Mouse (Mus musculus) E14TG2a.4 (cell line): ENCODE results near the gene Skap2.

Source experiments
- H3K27me3 ChIP-seq: 2 replicates; pipeline ENCODE4 v1.6.1; 2014; ENCODE audit warnings: low read length, control low read depth; ENCODE audit not compliant: insufficient read depth
- H3K36me3 ChIP-seq: 2 replicates; pipeline ENCODE4 v1.6.1; 2014; ENCODE audit warnings: low read length, control low read depth; ENCODE audit not compliant: insufficient read depth
- H3K4me1 ChIP-seq: replicated peaks from 2 replicates; pipeline ENCODE4 v1.6.1; 2014; ENCODE audit warnings: low read depth, low read length, control low read depth
- H3K4me3 ChIP-seq: replicated peaks from 2 replicates; pipeline ENCODE4 v1.5.1; 2014; ENCODE audit warnings: mild to moderate bottlenecking, low read length
- H3K9me3 ChIP-seq: 2 replicates; pipeline ENCODE4 v1.6.1; 2014; ENCODE audit warnings: low read length, control low read depth
- CTCF ChIP-seq: conservative IDR thresholded peaks from 2 replicates; pipeline ENCODE4 v1.5.1; 2014; ENCODE audit warnings: low read length
- NANOG ChIP-seq: IDR thresholded peaks from 2 replicates; pipeline ENCODE4 v1.6.1; 2014; ENCODE audit warnings: borderline replicate concordance, low read length, mixed read lengths
- POU5F1 ChIP-seq: IDR thresholded peaks from 2 replicates; pipeline ENCODE4 v1.6.1; 2014; ENCODE audit warnings: low read length, borderline replicate concordance

Gene Skap2

DNA sequence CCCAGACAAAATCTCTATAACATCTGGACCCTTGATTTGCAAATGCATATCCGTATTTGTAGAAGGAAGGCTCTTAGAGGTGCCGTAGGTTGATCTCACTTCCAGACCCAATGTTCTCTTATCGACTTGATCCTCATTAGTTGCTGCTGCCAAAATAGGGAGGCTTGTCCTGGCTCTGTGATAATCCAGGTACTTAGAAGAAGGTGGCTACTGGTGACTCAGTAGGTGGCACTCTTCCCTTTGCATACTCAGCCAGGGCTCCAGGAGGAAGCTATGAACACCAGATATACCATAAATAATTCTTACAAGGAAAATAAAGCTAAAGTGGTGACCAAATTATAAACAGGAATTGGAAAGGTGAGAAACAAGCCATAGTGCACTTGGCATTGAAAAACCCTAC, 3.6 kb downstream of the Skap2 start:
- Histone ChIP-seq H3K4me3 (no peak overlapping the region), H3K36me3 (no peaks in the 10 kb centered on the region), H3K27me3 (no peaks in the 10 kb centered on the region), H3K9me3 (no peaks in the 10 kb centered on the region), H3K4me1 (peaks cover 69% of the 10 kb centered on the region)
- TF ChIP-seq CTCF (no peak), NANOG (no peak), POU5F1 (no peak)

DNA sequence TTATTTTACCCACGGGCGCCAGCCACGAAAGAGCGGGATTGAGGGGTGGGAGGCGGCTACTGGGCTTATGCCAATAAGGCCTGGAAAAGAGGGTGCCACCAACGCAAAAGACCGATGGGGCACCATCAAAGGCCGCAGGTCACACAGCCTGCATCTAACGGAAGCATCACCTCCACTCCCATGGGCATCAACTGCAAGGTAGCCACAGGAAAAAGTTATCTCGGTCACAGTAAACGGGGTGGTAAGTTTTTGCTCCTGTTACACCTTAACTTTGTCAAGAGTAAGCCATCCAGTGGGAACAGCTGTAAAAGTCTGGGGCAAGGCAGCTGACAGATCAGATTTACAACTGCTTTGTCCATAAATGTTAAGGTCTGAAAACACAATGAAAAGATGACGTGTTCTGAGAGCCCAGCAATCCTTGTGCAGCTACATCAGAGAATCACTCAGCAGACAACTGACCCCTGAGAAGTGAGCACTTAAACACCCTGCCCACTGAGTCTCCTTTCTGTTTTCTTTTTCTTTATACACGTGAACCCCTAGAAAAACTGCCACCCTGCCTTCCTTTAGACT, 5.6 kb downstream of the Skap2 start:
- TF ChIP-seq CTCF: no peak
- no peak for TF ChIP-seq NANOG
- TF ChIP-seq POU5F1: no peak
- no peaks in the 10 kb centered on the region for H3K9me3 ChIP-seq
- H3K27me3 ChIP-seq: no peaks in the 10 kb centered on the region
- no peaks in the 10 kb centered on the region for H3K36me3 ChIP-seq
- H3K4me3 ChIP-seq: peak overlapping the region; percentile 85
- peaks cover 72% of the 10 kb centered on the region for H3K4me1 ChIP-seq

DNA sequence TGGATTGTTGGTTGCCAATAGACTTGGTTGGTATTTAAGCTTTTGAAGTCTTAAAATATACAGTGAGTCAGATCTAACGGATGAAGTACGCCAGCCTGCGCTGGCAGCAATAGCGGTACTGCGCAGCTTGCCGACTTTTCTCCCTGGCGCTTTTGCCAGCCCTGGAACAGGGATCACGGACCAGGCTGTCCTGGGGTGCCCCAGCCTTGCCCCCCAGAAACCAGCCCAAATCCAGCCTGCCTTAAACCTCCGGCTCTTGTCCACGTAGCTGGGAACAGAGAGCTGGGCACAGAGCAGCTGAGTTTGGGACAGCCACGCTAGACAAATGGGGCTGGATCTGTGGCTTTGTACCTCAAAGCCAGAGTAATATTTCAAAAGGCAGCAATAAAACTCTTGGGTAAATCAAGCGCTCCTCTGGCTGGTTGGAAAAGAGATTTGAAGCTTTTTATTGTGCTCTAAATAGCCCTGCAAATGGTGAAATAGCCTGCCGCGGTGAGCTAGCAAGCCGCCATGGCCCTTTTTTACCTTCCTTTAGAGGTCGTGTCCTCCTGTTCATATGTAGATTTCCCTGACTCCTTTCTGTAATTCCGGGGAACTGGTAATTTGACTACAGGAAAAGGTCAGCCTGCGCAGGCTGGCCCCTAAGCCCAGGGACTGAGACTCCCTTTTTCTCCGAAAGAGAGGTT, 6.2 kb downstream of the Skap2 start:
- peaks cover 72% of the 10 kb centered on the region for H3K4me1 ChIP-seq
- no peaks in the 10 kb centered on the region for H3K27me3 ChIP-seq
- H3K36me3 ChIP-seq: no peaks in the 10 kb centered on the region
- H3K9me3 ChIP-seq: no peaks in the 10 kb centered on the region
- TF ChIP-seq CTCF: no peak
- TF ChIP-seq POU5F1: peak; percentile 47
- H3K4me3 ChIP-seq: peak overlapping the region; percentile 85

DNA sequence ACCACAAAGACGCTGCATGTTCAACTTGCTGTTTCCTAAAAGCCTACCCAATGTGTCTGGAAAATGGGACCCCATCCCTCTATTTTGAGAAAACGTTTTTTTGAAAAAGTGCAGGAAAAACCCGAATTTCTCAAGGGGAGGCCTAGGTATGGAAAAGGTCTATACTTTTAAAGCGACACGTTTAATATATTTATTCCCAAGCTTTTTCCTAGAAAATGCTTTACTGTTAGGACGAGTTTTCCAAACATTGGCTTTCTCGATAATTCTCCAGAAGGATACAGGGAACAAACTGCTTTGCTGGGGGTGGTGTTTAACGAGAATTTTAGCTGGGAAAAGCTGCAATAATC, 6.8 kb downstream of the Skap2 start:
- Histone ChIP-seq H3K4me3 (peak overlapping the region; percentile 85), H3K9me3 (no peaks in the 10 kb centered on the region), H3K27me3 (no peaks in the 10 kb centered on the region), H3K36me3 (no peaks in the 10 kb centered on the region), H3K4me1 (peaks cover 69% of the 10 kb centered on the region)
- no peak for TF ChIP-seq POU5F1
- TF ChIP-seq NANOG: no peak
- TF ChIP-seq CTCF: no peak

DNA sequence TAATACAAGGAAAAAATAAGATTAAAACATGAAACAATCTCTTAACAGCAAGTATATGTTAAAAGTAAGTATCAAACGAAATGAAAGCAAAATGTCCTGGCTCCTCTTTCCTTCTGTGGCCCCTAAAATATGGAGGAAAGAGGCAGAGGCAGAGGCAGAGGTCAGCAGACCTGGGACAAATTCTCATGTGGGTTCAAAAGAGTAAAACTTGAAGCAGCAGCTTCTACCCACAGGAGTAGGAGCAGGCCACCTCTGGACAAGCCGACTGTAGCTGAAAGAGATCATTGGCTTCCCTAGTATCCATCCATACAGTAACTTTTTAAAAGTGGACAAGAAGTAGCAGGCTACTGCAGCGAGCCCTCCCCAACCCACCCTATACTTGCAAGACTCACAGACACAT, 7.4 kb downstream of the Skap2 start:
- Histone ChIP-seq H3K36me3 (no peaks in the 10 kb centered on the region), H3K27me3 (no peaks in the 10 kb centered on the region), H3K4me3 (no peak overlapping the region), H3K4me1 (peaks cover 69% of the 10 kb centered on the region), H3K9me3 (no peaks in the 10 kb centered on the region)
- TF ChIP-seq NANOG (no peak), POU5F1 (no peak), CTCF (no peak)

DNA sequence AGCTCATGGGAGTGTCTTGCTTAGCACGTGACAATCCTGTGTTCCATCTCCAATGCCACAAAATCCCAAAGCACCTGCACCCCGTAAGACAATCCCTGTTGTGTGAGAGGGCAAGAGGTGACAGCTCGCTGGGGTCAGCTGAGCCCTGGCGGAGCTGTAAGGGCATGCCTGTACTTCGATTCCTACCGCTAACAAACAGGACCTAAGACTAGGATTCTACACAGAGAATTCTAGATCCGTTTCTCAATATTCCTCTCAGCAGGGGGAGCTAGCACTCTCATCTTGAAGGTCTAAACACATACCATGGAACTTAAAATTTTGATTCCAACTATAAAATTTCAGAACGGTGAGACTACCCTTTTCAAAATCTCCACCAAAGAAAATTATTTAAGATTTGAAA, 9.7 kb downstream of the Skap2 start:
- no peak overlapping the region for H3K4me3 ChIP-seq
- peaks cover 50% of the 10 kb centered on the region for H3K4me1 ChIP-seq
- H3K36me3 ChIP-seq: no peaks in the 10 kb centered on the region
- TF ChIP-seq NANOG (no peak), POU5F1 (no peak), CTCF (no peak)
- no peaks in the 10 kb centered on the region for H3K27me3 ChIP-seq
- H3K9me3 ChIP-seq: no peaks in the 10 kb centered on the region

DNA sequence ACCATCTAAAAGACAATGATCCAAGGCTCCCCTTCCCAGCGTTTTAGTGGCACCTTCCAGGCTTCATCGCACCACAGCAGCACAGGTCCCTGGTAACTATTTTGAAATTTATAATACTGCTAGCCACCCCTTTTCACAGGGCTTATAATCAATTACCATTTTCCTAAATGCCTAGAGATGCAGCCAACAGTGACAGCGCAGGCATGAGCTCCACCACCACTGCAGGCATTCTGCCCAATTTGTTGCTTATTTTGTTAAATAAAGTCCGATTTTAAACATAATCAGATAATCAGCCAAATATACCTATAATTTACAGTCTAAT, 13.2 kb downstream of the Skap2 start:
- H3K4me3 ChIP-seq: no peak overlapping the region
- no peaks in the 10 kb centered on the region for H3K27me3 ChIP-seq
- H3K4me1 ChIP-seq: peaks cover 23% of the 10 kb centered on the region
- H3K36me3 ChIP-seq: no peaks in the 10 kb centered on the region
- no peaks in the 10 kb centered on the region for H3K9me3 ChIP-seq
- TF ChIP-seq POU5F1 (no peak), CTCF (no peak), NANOG (no peak)

DNA sequence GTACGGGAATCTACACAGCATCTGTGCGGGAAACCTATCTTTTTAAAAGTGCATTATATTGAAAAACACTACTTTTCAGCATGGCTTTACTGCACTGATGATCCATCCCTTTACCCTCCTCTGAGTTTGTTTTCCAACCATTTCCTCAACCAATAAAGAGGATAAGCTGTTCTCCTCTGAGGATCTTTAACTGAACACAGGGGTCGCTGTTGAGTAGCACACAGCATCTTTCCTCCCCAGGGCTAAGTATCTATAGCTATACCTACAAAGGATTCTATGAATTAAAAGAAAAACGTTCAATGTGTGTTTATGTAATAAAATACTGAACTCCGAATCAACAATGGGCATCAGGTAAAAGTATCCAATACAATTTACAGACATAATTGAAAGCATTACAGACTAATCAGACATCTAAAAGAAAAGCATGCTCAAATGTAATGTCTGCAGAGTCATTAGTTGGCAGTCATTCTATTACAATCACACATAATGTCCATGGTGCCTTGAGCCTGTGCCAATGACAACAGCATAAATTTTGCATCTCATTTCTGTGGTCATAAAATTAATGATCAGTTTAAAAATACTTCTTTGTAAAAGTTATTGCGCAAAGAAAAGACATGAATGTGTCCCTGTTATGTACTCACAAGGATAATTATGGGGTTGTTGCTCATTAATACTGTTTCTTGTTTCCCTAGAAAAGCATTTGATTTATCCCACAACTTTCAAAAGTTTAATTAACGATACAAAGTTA, 13.8 kb downstream of the Skap2 start:
- peaks cover 19% of the 10 kb centered on the region for H3K4me1 ChIP-seq
- TF ChIP-seq POU5F1 (no peak), NANOG (no peak), CTCF (peak; percentile 74)
- no peaks in the 10 kb centered on the region for H3K36me3 ChIP-seq
- H3K4me3 ChIP-seq: no peak overlapping the region
- H3K9me3 ChIP-seq: no peaks in the 10 kb centered on the region
- H3K27me3 ChIP-seq: no peaks in the 10 kb centered on the region

DNA sequence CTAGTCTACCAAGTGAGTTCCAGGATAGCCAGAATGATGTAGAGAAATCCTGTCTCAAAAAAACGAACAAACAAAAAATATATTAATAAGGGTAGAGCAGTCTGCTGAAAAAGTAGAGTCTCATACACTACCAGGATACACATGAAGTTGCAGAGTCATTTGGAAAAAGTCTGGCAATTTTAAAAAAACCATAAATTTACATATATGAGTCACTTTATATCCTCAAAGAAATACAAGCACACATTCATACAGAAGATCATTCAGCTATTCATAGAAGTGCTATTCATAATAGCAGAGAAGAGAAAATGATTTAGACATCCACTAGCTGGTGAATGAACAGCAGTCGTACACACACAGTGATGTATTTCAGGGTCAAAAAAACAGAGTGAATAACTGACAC, 24.4 kb downstream of the Skap2 start:
- H3K4me3 ChIP-seq: no peak overlapping the region

More for the DNA sequence above, 24.4 kb downstream of the Skap2 start:
- Histone ChIP-seq H3K9me3 (no peaks in the 10 kb centered on the region), H3K36me3 (peaks cover 8% of the 10 kb centered on the region; the same call in 1 of the 2 replicates), H3K27me3 (no peaks in the 10 kb centered on the region), H3K4me1 (peaks cover 7% of the 10 kb centered on the region)
- TF ChIP-seq CTCF (no peak), POU5F1 (no peak), NANOG (no peak)
